Mouse (Mus musculus) gonadal fat pad, adult 2 months (tissue): Measurements from ENCODE around the gene Pramel4. TPM values are rescaled to one million over a fixed set of nuclear protein-coding genes. Genes with fewer than 3 reads are reported as not detected.
"Not testable (repeated sequence)": the region's sequence is repeated elsewhere in the genome, so short reads cannot be mapped to it uniquely, and the experiment has no call there.

Experiments used
- DNase-seq: peaks from one replicate; pipeline ENCODE4 v3.0.0-alpha.2; 2012; ENCODE audit warnings: low read depth
- polyA plus RNA-seq: library from polyadenylated mRNA; depleted of rRNA; stranded (reverse); fragments of >200 nt; gene quantifications from 2 replicates; pipeline ENCODE4 v1.2.3, GENCODE M21; 2012; rRNA removed

Gene Pramel4
- polyA plus RNA-seq, result not detected in 2 replicates

DNA sequence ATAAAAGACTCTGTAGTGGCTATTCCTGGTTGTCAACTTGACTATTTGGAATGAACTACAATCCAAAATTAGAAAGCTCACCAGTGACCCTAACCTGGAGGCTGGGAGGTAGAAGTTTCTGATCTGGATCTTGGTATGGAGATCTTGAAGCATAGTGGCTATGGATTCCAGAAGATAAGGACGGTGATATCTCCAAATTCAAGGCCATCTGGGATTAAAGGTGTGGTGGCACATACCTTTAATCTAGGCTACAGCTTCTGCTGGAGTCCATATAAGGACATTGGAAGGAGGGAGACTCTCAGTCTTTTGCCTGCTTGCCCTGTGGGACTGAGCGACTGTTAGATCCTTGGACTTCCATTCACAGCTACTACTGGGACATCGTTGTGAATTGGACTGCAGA, at the start of gene Pramel4:
TSS of gene Pramel4 (plus strand) at position 301 of the 400 bp plus-strand sequence.
- DNase-seq, result not testable (repeated sequence)

DNA sequence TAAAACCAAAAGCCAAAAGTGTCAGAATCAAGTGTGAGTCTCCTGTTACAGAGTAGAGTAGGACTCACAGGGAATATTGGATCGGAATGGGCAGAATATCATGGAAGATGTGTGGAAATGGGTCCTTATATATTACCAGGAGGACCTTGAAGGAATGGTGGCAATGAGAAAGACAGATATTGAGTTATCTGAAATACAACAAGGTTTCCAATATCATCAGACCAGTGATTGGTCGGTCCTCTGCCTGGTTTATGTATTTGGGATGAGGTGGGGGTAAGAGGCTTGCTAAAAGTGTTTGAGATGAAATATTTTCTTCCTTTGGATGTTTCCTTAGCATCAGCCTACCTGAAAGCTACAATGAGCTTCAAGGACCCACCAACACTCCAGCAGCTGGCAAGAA, 47.2 kb downstream of the Pramel4 start, which contains the start of gene Gm13102:
TSS of gene Gm13102 (plus strand) at position 301 of the 400 bp plus-strand sequence.
- DNase-seq, result not testable (repeated sequence)

Other genes with a start within 250 kb of the Pramel4 start
- gene Gm13084, start 243.0 kb upstream of the Pramel4 start, polyA plus RNA-seq, result not detected in 2 replicates
- gene Gm13103, start 212.6 kb upstream of the Pramel4 start, polyA plus RNA-seq, result not detected in 2 replicates
- gene Pramef6, start 158.7 kb upstream of the Pramel4 start, polyA plus RNA-seq, result not detected in 2 replicates
- not detected in 2 replicates for gene Pramef25, start 108.1 kb upstream of the Pramel4 start, polyA plus RNA-seq
- gene Gm13101, start 92.2 kb upstream of the Pramel4 start, polyA plus RNA-seq, result not detected in 2 replicates
- not detected in 2 replicates for gene Pramef17, start 64.8 kb upstream of the Pramel4 start, polyA plus RNA-seq
- gene Gm13102, start 47.3 kb downstream of the Pramel4 start, polyA plus RNA-seq, result 0.05 TPM in 1 of 2 replicates, not detected in the other
- not detected in 2 replicates for gene Oog3, start 103.5 kb downstream of the Pramel4 start, polyA plus RNA-seq
- gene Oog2, start 131.6 kb downstream of the Pramel4 start, polyA plus RNA-seq, result not detected in 2 replicates
- gene C87977, start 154.2 kb downstream of the Pramel4 start, polyA plus RNA-seq, result not detected in 2 replicates
- gene Pramel5, start 221.4 kb downstream of the Pramel4 start, polyA plus RNA-seq, result 0.05 TPM in 1 of 2 replicates, not detected in the other